Mouse (Mus musculus): Measurements from ENCODE around the gene Tob2.

DNA sequence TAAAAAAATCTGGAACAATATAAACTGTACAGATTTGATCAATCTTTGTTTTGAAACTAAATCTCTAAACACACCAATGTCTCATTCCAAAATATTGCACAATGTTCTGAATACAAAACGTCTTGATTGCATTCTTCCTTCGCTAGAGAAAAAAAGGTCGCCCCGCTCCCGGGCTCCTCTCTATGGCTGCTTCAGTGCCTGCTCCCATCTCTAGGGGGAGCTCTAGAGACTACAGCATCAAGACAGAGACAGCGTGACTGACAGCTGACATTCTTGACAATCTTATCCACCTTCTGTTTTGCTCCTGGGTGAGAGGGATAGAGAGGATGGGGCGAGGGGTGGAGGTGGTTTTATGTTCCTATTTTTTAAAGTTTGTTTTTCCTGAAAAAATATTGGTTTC, 10.3 kb downstream of the Tob2 start:
- peak; percentile 88 for TF ChIP-seq CTCF (IDR thresholded peaks at IDR 0.05; ENCODE audit: low read depth)
- TF ChIP-seq EP300 (IDR thresholded peaks at IDR 0.05; ENCODE audit: low read depth) = no peak

Measured in liver, postnatal 0 days (tissue).